Mouse (Mus musculus) cortical plate, adult 2 months (tissue): ENCODE results near the gene Ctsd. TPM values are rescaled to one million over a fixed set of nuclear protein-coding genes. Genes with fewer than 3 reads are reported as not detected.

Source experiments
- H3K27ac ChIP-seq: fragments of 200-500 bp; 2 replicates; pipeline ENCODE4 v1.5.1; 2012; ENCODE audit warnings: low read length, control low read depth, inconsistent platforms; ENCODE audit not compliant: insufficient read depth
- H3K4me1 ChIP-seq: fragments of 200-500 bp; 2 replicates; pipeline ENCODE4 v1.6.1; 2011; ENCODE audit warnings: low read length; ENCODE audit not compliant: control insufficient read depth, insufficient read depth
- H3K4me3 ChIP-seq: fragments of 200-500 bp; 2 replicates; pipeline ENCODE4 v1.5.1; 2011; ENCODE audit warnings: mild to moderate bottlenecking, low read length, control low read depth; ENCODE audit not compliant: insufficient read depth
- CTCF ChIP-seq: fragments of 200-500 bp; IDR thresholded peaks from 2 replicates; pipeline ENCODE4 v1.5.1; 2011; ENCODE audit warnings: mild to moderate bottlenecking, control low read depth, low read length; ENCODE audit not compliant: insufficient read depth; ENCODE audit errors: extremely low read depth
- POLR2A ChIP-seq: fragments of 200-500 bp; IDR thresholded peaks from 2 replicates; pipeline ENCODE4 v1.6.1; 2011; ENCODE audit warnings: mild to moderate bottlenecking, low read length, control low read depth; ENCODE audit not compliant: insufficient read depth; ENCODE audit errors: extremely low read depth
- polyA plus RNA-seq: library from polyadenylated mRNA; depleted of rRNA; stranded (reverse); fragments of >200 nt; gene quantifications from 2 replicates; pipeline ENCODE4 v1.2.3, GENCODE M21; 2012

The Ctsd gene
- polyA plus RNA-seq, 1 experiment, result 455 TPM

DNA sequence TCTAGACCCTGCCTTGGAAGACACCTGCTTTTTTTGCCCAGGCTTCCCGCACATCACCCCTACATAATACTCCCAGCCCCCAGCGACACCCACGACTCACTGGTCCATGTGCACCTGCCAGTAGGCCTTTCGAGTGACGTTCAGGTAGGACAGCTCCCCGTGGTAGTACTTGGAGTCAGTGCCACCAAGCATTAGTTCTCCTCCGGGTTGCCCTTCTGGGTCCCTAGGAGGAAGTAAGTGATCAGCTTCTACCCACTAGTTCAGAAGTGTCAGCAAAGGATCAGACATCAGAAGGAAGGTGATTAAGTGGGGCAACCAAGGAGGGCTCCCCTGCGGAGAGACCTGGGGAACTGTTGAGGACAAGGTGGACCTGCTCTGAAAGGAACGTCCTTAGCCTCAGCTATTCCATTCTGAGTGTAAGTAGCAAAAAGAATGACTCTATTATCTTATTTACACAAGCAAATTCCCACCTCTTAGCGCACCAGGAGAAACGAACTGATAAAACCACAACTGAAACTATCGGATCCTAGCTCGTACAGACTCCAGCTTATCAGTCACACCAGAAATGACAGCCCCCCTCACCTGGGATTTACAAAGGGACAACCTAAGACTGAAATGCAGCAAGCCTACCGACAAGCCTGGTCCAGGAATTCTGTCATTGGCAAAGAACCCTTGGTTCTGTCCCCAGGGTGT lies 10.5 kb downstream of the Ctsd start:
- no peak for TF ChIP-seq CTCF
- no peak for TF ChIP-seq POLR2A
- Histone ChIP-seq H3K4me3 (no peak overlapping the region), H3K27ac (no peak overlapping the region), H3K4me1 (0 out of 2 replicates have a peak, but pooled peaks cover 2% of the 10 kb centered on the region)

DNA sequence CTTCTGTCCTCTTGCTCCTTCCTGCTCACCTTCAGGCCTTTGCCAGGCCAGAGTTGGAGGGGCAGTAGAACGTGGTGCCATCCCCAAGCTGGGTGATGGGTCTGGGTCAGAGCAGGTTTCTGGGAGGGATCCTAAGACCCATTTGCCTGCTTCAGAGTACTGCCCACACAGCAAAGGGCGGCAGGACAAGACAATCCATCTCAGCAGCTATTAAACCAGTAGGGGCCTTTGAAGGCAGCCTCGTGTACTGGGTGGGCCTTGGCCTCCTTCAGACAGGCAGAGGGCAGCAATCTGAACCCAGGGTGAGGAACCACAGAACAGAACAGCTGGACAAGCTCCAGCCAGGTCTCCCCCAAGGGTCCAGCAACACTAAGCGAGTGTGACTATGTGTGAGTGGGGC lies 11.7 kb downstream of the Ctsd start:
- Histone ChIP-seq H3K4me3 (no peak overlapping the region), H3K27ac (no peak overlapping the region), H3K4me1 (0 out of 2 replicates have a peak, but pooled peaks cover 2% of the 10 kb centered on the region)
- no peak for TF ChIP-seq CTCF
- TF ChIP-seq POLR2A, result no peak

DNA sequence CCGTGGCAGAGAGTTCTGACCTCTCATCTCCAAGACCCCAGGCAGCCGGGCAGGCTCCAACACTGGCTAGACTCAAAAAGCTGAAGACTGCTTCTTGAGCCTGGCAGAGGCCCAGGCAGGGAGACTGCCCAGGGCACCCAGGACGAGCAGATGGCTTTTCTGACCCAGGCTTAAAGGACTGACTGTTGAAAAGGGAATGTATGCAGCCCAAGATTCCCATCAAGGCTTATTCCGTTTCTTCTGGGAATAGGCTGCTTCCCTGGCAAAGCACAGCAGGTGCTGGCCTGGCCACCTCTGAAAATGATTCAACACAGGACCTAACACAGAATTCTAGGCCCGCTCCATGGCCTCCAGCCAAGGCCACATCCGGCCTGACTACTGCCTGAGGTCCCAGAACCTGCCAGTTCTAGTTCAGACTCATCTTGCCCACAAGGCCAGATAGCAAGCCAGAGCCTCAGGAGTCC lies 12.5 kb downstream of the Ctsd start:
- TF ChIP-seq POLR2A (no peak), CTCF (no peak)
- 0 out of 2 replicates have a peak, but pooled peaks cover 2% of the 10 kb centered on the region for H3K4me1 ChIP-seq
- H3K27ac ChIP-seq, result peak overlapping the region; percentile 60
- H3K4me3 ChIP-seq, result no peak overlapping the region

DNA sequence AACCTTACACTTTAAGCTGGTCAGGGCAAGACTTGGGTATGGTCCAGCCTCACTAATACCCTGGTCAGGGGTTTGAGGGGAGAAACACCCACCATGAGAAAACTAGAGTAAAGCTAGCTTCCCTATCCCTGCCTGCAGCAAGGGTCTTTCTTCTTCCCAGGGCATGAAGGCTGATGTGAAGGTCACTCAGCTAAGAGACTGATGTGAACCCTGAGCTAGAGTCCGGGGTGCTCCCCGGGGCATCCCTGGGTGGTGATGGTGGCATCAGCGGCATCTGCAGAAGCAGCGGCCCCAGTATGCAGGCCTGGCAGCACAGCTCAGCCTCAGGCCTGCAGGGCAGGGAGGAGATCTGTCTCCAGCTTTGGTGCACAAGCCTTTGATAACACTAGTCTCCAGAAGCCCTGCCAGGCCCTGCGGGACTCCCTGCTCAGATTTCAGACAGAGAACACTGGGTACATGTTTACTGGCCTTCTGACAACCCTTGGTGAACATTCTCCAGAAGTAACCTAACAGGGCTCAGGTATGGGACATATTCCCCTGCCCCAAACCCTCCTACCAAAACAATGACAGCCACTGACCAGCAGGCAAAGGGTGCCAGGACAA lies 13.3 kb downstream of the Ctsd start:
- 0 out of 2 replicates have a peak, but pooled peaks cover 2% of the 10 kb centered on the region for H3K4me1 ChIP-seq
- TF ChIP-seq CTCF, result no peak
- TF ChIP-seq POLR2A, result no peak
- H3K27ac ChIP-seq, result no peak overlapping the region
- no peak overlapping the region for H3K4me3 ChIP-seq

DNA sequence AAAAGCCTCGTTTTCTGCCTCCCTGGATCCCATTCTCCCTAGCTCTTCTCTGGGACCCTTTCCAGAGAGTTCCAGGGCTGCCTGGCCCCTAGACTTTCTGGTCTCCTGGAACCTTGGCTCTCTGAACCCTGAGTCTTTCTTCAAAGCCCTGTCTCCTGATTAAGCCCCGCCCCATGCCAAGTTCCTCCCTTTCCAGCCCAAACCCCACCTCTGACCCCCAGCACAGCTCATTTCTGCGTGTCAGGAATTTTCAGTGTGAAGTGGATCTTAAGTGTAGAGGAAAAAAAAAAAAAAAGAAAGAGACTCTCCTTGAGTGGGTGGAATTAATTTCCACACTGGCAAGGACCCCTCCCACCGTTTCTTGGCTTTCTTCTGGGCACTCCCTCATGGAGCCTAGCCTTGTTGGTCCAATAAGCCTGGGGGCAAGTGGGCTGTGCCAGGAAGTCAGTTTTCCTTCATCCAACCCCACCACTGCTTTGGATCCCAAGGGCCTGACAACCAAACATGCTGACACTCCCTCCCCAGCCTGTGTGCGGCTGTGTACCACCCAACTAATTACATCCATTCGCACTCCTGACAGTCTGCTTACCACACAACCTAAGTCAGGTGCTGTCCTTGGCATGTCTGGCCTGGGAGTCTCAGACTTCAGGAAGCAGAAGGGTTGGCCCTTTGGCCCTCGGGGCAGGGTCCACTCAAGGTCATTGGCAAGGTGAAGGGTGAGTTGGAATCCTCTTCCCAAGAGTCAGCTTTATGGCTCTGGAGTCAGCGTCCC lies 14.0 kb downstream of the Ctsd start, which contains the start of gene Ifitm10:
Ifitm10 (minus strand) TSS at position 113 of the 772 bp plus-strand sequence.
- TF ChIP-seq POLR2A, result no peak
- no peak for TF ChIP-seq CTCF
- Histone ChIP-seq H3K27ac (no peak within 1 kb of the TSS), H3K4me1 (0 out of 2 replicates have a peak, but pooled peaks cover 2% of the 10 kb centered on the region), H3K4me3 (peak within 1 kb of the TSS; percentile 74; the same call in 1 of the 2 replicates)

DNA sequence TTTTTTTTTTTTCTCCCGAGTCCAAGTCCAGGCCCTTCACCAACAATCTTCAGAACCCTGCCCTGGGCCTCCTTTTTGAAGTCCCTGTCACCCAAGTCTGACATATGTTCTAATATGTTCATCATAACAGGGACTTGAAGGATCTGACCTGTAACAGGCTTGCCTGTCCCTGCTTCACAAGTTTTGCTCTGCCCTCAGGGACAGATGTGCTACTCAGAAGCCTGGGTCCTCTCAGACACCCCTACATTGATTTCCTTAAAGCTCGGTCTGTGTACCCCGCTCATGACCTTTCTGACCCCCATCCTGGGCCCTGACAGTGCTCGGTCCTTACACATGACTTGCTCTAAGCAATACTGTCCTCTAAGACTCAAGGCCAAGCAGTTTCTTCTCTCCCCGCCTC lies 14.8 kb downstream of the Ctsd start:
- Histone ChIP-seq H3K4me1 (0 out of 2 replicates have a peak, but pooled peaks cover 2% of the 10 kb centered on the region), H3K4me3 (no peak overlapping the region; the same call in 1 of the 2 replicates), H3K27ac (no peak overlapping the region)
- TF ChIP-seq POLR2A (no peak), CTCF (no peak)

DNA sequence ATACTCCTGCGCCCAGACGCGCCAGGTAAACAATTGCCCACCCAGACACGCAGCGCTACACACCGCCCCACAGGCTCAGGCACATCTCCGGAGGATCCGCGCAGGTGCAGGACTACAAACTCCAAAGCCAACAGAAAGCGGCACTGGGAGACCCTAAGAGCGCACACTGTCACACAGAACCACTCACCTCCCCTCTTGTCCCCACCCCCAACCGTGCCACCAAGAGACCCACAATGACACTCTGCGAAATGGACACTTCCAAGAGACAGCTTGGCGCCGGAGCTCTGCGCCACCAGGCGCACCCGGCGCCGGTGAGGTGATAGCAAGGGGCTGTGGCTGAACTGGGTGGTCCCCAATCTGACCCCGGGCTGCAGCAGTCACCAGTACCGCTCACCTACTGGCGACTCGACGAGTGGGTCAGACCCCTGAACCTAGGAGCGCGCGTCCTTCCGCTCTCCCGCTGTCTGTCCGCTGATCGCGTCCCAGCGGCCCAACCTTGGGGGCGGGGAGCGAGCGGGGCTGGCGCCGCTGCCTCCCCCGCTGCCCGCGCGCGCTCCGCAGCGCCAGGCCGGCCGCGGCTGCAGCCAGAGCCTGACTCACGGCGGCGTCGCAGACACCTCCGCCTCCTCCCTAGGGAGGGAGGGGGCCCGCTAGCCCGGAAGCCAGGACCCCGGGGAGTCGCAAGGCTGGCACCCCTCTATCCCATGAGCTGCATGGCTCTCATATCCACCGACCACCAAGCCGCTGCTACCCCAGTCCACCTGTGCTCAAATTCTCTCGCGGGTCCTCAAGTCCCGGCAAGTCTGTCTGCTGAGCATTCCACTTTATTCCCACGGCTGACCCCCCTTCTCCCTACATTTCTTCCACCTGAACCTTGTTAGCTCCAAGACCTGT lies 15.8 kb downstream of the Ctsd start:
- Histone ChIP-seq H3K4me1 (0 out of 2 replicates have a peak, but pooled peaks cover 2% of the 10 kb centered on the region), H3K27ac (peak overlapping the region; percentile 61)
- TF ChIP-seq POLR2A (no peak), CTCF (no peak)

DNA sequence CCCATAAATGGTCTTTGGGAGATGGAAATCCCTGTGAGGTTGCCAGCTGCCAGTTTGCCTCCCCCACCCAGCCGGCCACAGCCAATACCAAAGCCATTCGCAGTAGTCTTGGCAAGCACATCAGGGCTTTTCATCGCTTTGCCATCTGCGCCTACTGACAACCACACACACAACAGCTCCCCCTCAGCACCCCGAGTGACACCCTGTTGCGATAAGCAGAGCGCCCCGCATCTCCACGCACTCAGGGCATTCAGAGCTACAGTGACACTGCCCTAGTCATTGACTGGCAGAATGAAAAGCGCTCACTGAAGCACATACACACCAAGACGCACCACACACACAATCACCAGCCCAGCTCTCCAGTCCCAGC lies 16.5 kb downstream of the Ctsd start:
- TF ChIP-seq CTCF, result no peak
- TF ChIP-seq POLR2A, result no peak
- Histone ChIP-seq H3K27ac (peak overlapping the region; percentile 45; the same call in 1 of the 2 replicates), H3K4me3 (peak overlapping the region; percentile 74), H3K4me1 (0 out of 2 replicates have a peak, but pooled peaks cover 2% of the 10 kb centered on the region)

More for the DNA sequence above, 15.8 kb downstream of the Ctsd start:
- peak overlapping the region; percentile 74 for H3K4me3 ChIP-seq

DNA sequence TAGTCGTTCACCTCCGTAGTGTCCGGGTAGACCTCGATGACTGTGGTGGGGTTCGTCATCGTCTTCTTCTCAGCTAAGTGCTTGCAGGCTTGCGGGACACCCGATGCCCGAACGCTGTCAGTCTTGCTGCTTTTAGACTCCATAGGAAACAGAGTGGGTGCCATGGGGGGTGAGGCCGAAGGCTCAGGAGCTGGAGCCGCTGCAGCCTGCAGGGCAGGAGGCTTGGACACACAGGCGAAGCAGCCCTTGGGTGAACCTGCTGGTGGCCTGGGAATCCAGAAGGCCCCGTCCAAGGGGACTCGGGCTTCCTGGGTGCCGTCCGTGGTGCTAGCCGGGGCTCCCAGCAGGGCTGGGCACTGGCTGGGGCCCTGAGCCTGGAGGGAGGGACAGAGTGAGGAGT lies 16.9 kb downstream of the Ctsd start:
- peak overlapping the region; percentile 74; the same call in 1 of the 2 replicates for H3K4me3 ChIP-seq
- H3K27ac ChIP-seq, result peak overlapping the region; percentile 45; the same call in 1 of the 2 replicates
- TF ChIP-seq CTCF (no peak), POLR2A (no peak)
- 0 out of 2 replicates have a peak, but pooled peaks cover 2% of the 10 kb centered on the region for H3K4me1 ChIP-seq
